In genomic region chr17:24476022-24476776, GRCm38 (mm10) we compare ENCODE assay signal across 14 mouse cellular contexts. TPM values are rescaled to one million over a fixed set of nuclear protein-coding genes. Genes with fewer than 3 reads are reported as not detected.
"Had no signal": no experiment of that assay in that cellular context is flagged by ENCODE, and none has a peak within 500 bp of the region (broad histone marks: within the 10 kb centered on the region; RNA-seq: fewer than 3 reads in every experiment).

No protein-coding gene starts in this region.

- H3K27me3 ChIP-seq: limb, embryonic 12.5 days; midbrain, embryonic 12.5 days; stomach, embryonic 15.5 days had no signal

- DNase-seq: kidney, adult 8-10 months; kidney, postnatal 25 days; lung, adult 2 months; lung, postnatal 36 days; right cerebral cortex, postnatal 14 days; thymus, adult 2 months; thymus, postnatal 25 days had no signal

- H3K9ac ChIP-seq: limb, embryonic 12.5 days; midbrain, embryonic 12.5 days; stomach, embryonic 15.5 days had no signal

- H3K4me2 ChIP-seq: limb, embryonic 12.5 days; midbrain, embryonic 12.5 days; stomach, embryonic 15.5 days had no signal

- ATAC-seq: lung, postnatal 0 days had no signal

- H3K9me3 ChIP-seq: limb, embryonic 12.5 days; midbrain, embryonic 12.5 days; stomach, embryonic 15.5 days had no signal

- H3K4me3 ChIP-seq: limb, embryonic 12.5 days; midbrain, embryonic 12.5 days; stomach, embryonic 15.5 days had no signal

- H3K27ac ChIP-seq: limb, embryonic 12.5 days; midbrain, embryonic 12.5 days; stomach, embryonic 15.5 days had no signal

RNA-seq across cellular contexts. Expression of gene Bricd5, which starts 2.5 kb away (rescaled TPM):
- total RNA-seq: liver, adult 2 months; midbrain, postnatal 0 days had no signal
- polyA plus RNA-seq: limb, embryonic 12.5 days; lung, postnatal 0 days; midbrain, embryonic 12.5 days; stomach, embryonic 15.5 days had no signal

RNA-seq across cellular contexts. Expression of gene Caskin1, which starts 12.2 kb away (rescaled TPM):
- total RNA-seq: megakaryocyte progenitor cell, adult 5-6 weeks had no signal
